Mouse (Mus musculus) CH12.LX (cell line): ENCODE data around the gene Chst15.

Experiments used
- CTCF ChIP-seq, 2 experiments: IDR thresholded peaks in 1 of 2; conservative IDR thresholded peaks in 1 of 2; 2 replicates each; pipeline ENCODE4 v1.5.1; 2011 to 2012; ENCODE audit warnings: low read depth in 2 of 2, low read length in 2 of 2, improper control_type of control experiment in 1 of 2, inconsistent platforms in 1 of 2, mild to moderate bottlenecking in 1 of 2, moderate library complexity in 1 of 2
- EP300 ChIP-seq: IDR thresholded peaks from 2 replicates; pipeline ENCODE4 v1.6.1; 2011; ENCODE audit warnings: low read length, improper control_type of control experiment
- JUN ChIP-seq: IDR thresholded peaks from 2 replicates; pipeline ENCODE4 v1.6.1; 2011; ENCODE audit warnings: low read depth, mild to moderate bottlenecking, low read length, improper control_type of control experiment, moderate library complexity; ENCODE audit not compliant: insufficient read depth
- KAT2A ChIP-seq: IDR thresholded peaks from 2 replicates; pipeline ENCODE4 v1.6.1; 2012; ENCODE audit warnings: low read length, improper control_type of control experiment, inconsistent platforms; ENCODE audit not compliant: insufficient replicate concordance
- POLR2A ChIP-seq: IDR thresholded peaks from 2 replicates; pipeline ENCODE4 v1.6.1; 2011; ENCODE audit warnings: low read depth, mild to moderate bottlenecking, improper control_type of control experiment, low read length
- RAD21 ChIP-seq: IDR thresholded peaks from 2 replicates; pipeline ENCODE4 v1.6.1; 2011; ENCODE audit warnings: low read depth, mild to moderate bottlenecking, low read length, improper control_type of control experiment, moderate library complexity

DNA sequence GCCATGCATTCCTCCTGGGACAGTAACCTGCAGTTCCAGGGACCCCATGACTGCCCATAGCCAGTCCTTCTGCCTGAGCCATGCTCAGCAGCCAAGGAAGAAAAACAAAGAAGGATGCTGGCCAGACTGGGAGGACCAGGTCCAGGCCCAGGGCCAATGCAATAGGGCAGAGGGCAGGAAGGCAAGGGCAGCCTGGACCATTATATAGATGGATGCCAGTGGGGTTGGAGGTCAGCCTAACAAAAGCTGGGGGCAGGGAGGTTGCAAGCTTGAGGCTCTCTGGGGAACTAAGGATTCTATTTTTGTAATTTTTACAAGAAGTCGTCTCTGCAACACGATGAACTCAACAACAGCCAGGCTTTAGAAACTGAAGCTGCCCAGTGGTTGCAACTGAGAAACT, 84.1 kb downstream of the Chst15 start:
- no peak for TF ChIP-seq CTCF (conservative IDR thresholded peaks at IDR 0.05 in 1 of 2, IDR thresholded peaks at IDR 0.05 in 1 of 2; ENCODE audit: low read depth in 2 of 2, low read length in 2 of 2)
- TF ChIP-seq JUN, result no peak
- no peak for TF ChIP-seq EP300
- TF ChIP-seq RAD21, result no peak
- TF ChIP-seq POLR2A, result no peak
- no peak for TF ChIP-seq KAT2A
